Mouse (Mus musculus): ENCODE measurements around the gene Ercc2. TPM values are rescaled to one million over a fixed set of nuclear protein-coding genes. Genes with fewer than 3 reads are reported as not detected.

The Ercc2 gene
- total and polyA plus RNA-seq, 3 experiments = 29.0 to 43.8 (median 33.5) TPM

DNA sequence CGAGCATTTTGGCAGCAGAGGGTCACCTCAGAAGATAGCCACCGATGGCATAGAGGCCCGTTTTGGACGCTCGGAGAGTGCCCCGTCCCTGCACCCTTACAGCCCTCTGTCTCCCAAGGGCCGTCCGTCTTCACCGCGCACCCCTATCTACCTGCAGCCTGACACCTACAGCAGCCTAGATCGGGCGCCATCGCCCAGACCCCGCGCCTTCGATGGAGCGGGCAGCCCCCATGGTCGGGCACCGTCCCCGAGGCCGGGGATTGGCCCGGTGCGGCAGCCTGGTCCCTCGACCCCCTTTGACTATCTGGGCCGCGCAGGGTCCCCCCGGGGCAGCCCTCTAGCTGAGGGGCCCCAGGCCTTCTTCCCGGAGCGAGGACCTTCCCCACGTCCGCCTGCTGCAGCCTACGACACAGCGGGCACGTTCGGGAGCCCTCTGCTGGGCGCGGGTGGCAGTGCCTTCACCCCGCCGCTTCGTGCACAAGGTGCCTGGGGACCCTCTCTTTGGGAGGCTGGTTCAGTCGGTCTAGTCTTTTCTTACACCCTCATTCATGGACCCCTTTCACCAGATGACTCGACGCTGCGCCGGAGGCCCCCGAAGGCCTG is 11.9 kb upstream of the Ercc2 start:
- DNase-seq (ENCODE audit: extremely low read depth) = no peak
- H3K9ac ChIP-seq (ENCODE audit: insufficient read depth, low read depth) = no peak overlapping the region
- H3K4me3 ChIP-seq (replicated peaks in 1 of 3; ENCODE audit: low read depth in 2 of 3, low read length in 2 of 3, poor library complexity in 1 of 3) = no peak overlapping the region
- no peaks in the 10 kb centered on the region for H3K79me2 ChIP-seq (replicated peaks; ENCODE audit: control insufficient read depth, extremely low read depth, insufficient read depth, poor library complexity, severe bottlenecking)
- in situ Hi-C loops (cut with MboI; ENCODE audit: low pct_ligation_motif_present, low pct_unique_long_range_greater_than_20kb, low sequenced_read_pairs) (no loop called here), dilution Hi-C loops (cut with MboI; ENCODE audit: extremely low pct_ligation_motif_present, extremely low pct_unique_long_range_greater_than_20kb, low sequenced_read_pairs) (no loop called here)
- H3K36me3 ChIP-seq (replicated peaks in 1 of 2; ENCODE audit: control insufficient read depth in 1 of 2, insufficient read depth in 1 of 2, low read length in 1 of 2) = no peaks in the 10 kb centered on the region
- H3K27me3 ChIP-seq (replicated peaks) = peaks cover 12% of the 10 kb centered on the region
- 0 out of 2 replicates have a peak overlapping the region, but pooled peaks have one; percentile 8 for H3K4me2 ChIP-seq (ENCODE audit: insufficient read depth, low read depth, poor library complexity, severe bottlenecking)
- no peak overlapping the region for H3K27ac ChIP-seq (ENCODE audit: insufficient read depth, low read depth)
- H3K9me3 ChIP-seq (replicated peaks; ENCODE audit: low read length) = no peaks in the 10 kb centered on the region
- peaks cover 2 to 5% of the 10 kb centered on the region in 2 experiments; a peak in 3 of 4 replicates for H3K4me1 ChIP-seq (ENCODE audit: control insufficient read depth in 1 of 2, insufficient read depth in 2 of 2)
- TF ChIP-seq POLR2A (IDR thresholded peaks at IDR 0.05; ENCODE audit: low read depth, low read length) (no peak), CTCF (conservative IDR thresholded peaks at IDR 0.05 in 1 of 2, IDR thresholded peaks at IDR 0.05 in 1 of 2; ENCODE audit: low read depth in 2 of 2, low read length in 2 of 2) (peak; percentile 18 to 69; a peak in 3 of 4 replicates), RCOR1 (conservative IDR thresholded peaks at IDR 0.05; ENCODE audit: low read depth, low read length) (no peak), GABPA (IDR thresholded peaks at IDR 0.05; ENCODE audit: insufficient replicate concordance, low read depth, low read length) (no peak), IRF4 (IDR thresholded peaks at IDR 0.05; ENCODE audit: low read depth, low read length) (no peak), SMC3 (IDR thresholded peaks at IDR 0.05; ENCODE audit: low read depth, low read length) (peak; percentile 40; the same call in 1 of the 2 replicates)

DNA sequence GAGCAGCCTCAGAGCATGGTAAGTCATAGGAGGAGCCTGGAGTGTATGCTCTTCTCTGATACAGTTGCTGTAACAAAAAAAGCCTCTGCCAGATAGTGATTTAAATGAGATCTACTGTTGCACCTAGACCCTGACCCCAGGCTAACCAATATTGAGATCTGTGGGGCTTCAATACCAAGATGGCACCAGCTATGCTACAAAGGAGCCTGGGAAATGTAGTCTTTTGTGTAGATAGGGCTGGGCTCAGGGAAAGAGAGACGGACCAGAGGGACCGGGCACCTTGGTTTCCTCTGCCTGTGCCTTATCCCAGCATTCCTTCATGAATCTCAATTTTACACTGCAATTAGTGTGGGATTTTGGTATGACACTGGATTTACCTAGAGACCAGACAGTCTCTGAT is 8.4 kb upstream of the Ercc2 start:
- Histone ChIP-seq H3K79me2 (replicated peaks; ENCODE audit: control insufficient read depth, extremely low read depth, insufficient read depth, poor library complexity, severe bottlenecking) (no peaks in the 10 kb centered on the region), H3K36me3 (replicated peaks in 1 of 2; ENCODE audit: control insufficient read depth in 1 of 2, insufficient read depth in 1 of 2, low read length in 1 of 2) (peaks cover 0 to 2% of the 10 kb centered on the region in 2 experiments), H3K4me3 (replicated peaks in 1 of 3; ENCODE audit: low read depth in 2 of 3, low read length in 2 of 3, poor library complexity in 1 of 3) (no peak overlapping the region), H3K4me1 (ENCODE audit: control insufficient read depth in 1 of 2, insufficient read depth in 2 of 2) (peaks cover 3 to 5% of the 10 kb centered on the region in 2 experiments; a peak in 3 of 4 replicates), H3K9me3 (replicated peaks; ENCODE audit: low read length) (no peaks in the 10 kb centered on the region), H3K27me3 (replicated peaks) (peaks cover 3% of the 10 kb centered on the region), H3K27ac (ENCODE audit: insufficient read depth, low read depth) (no peak overlapping the region), H3K9ac (ENCODE audit: insufficient read depth, low read depth) (no peak overlapping the region), H3K4me2 (ENCODE audit: insufficient read depth, low read depth, poor library complexity, severe bottlenecking) (no peak overlapping the region)
- in situ Hi-C loops (cut with MboI; ENCODE audit: low pct_ligation_motif_present, low pct_unique_long_range_greater_than_20kb, low sequenced_read_pairs) = no loop called here
- no peak for DNase-seq (ENCODE audit: extremely low read depth)
- dilution Hi-C loops (cut with MboI; ENCODE audit: extremely low pct_ligation_motif_present, extremely low pct_unique_long_range_greater_than_20kb, low sequenced_read_pairs) = no loop called here
- TF ChIP-seq MAX (IDR thresholded peaks at IDR 0.05; ENCODE audit: low read length) = no peak
- TF ChIP-seq HCFC1 (IDR thresholded peaks at IDR 0.05; ENCODE audit: low read depth, low read length) = peak; percentile 71
- TF ChIP-seq IRF4 (IDR thresholded peaks at IDR 0.05; ENCODE audit: low read depth, low read length) = no peak

DNA sequence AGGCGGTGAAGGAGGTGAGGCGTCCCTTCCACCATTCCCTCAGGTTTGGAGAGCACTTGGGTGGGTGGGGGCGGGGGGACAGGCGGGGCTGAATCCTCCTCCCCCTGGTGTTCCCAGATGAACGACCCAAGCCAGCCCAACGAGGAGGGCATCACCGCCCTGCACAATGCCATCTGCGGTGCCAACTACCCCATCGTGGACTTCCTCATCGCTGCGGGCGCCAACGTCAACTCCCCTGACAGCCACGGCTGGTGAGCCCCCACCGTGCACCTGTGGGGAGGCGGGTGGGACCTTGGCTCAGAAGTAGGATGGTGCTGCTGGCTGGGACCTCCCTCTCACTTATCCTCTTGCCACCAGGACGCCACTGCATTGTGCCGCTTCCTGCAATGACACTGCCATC is 6.4 kb upstream of the Ercc2 start:
- TF ChIP-seq NRF1 (IDR thresholded peaks at IDR 0.05; ENCODE audit: low read depth, low read length) = no peak
- TF ChIP-seq CTCF (conservative IDR thresholded peaks at IDR 0.05 in 1 of 2, IDR thresholded peaks at IDR 0.05 in 1 of 2; ENCODE audit: low read depth in 2 of 2, low read length in 2 of 2) = no peak
- TF ChIP-seq EP300 (IDR thresholded peaks at IDR 0.05; ENCODE audit: low read length) = no peak
- TF ChIP-seq UBTF (IDR thresholded peaks at IDR 0.05; ENCODE audit: low read depth, low read length) = no peak
- TF ChIP-seq PAX5 (IDR thresholded peaks at IDR 0.05; ENCODE audit: low read length) = no peak
- no peak for TF ChIP-seq USF2 (conservative IDR thresholded peaks at IDR 0.05; ENCODE audit: low read depth, low read length)
- no peak for TF ChIP-seq POLR2AphosphoS2 (IDR thresholded peaks at IDR 0.05; ENCODE audit: low read depth, low read length)
- TF ChIP-seq MXI1 (IDR thresholded peaks at IDR 0.05; ENCODE audit: low read depth, low read length) = no peak
- TF ChIP-seq JUND (conservative IDR thresholded peaks at IDR 0.05; ENCODE audit: low read depth, low read length) = no peak
- TF ChIP-seq POLR2A (IDR thresholded peaks at IDR 0.05; ENCODE audit: low read depth, low read length) = no peak
- TF ChIP-seq HCFC1 (IDR thresholded peaks at IDR 0.05; ENCODE audit: low read depth, low read length) = no peak
- TF ChIP-seq USF1 (IDR thresholded peaks at IDR 0.05; ENCODE audit: low read depth, low read length) = no peak
- no peak for TF ChIP-seq ZNF384 (IDR thresholded peaks at IDR 0.05; ENCODE audit: low read depth, low read length)
- TF ChIP-seq BHLHE40 (IDR thresholded peaks at IDR 0.05; ENCODE audit: low read depth, low read length) = no peak
- no peak for TF ChIP-seq CHD2 (IDR thresholded peaks at IDR 0.05; ENCODE audit: low read length)
- in situ Hi-C loops (cut with MboI; ENCODE audit: low pct_ligation_motif_present, low pct_unique_long_range_greater_than_20kb, low sequenced_read_pairs) (no loop called here), dilution Hi-C loops (cut with MboI; ENCODE audit: extremely low pct_ligation_motif_present, extremely low pct_unique_long_range_greater_than_20kb, low sequenced_read_pairs) (no loop called here)
- Histone ChIP-seq H3K9me3 (replicated peaks; ENCODE audit: low read length) (no peaks in the 10 kb centered on the region), H3K79me2 (replicated peaks; ENCODE audit: control insufficient read depth, extremely low read depth, insufficient read depth, poor library complexity, severe bottlenecking) (no peaks in the 10 kb centered on the region), H3K9ac (ENCODE audit: insufficient read depth, low read depth) (no peak overlapping the region), H3K27ac (ENCODE audit: insufficient read depth, low read depth) (no peak overlapping the region), H3K4me1 (ENCODE audit: control insufficient read depth in 1 of 2, insufficient read depth in 2 of 2) (peaks cover 0 to 3% of the 10 kb centered on the region in 2 experiments; a peak in 1 of 4 replicates), H3K4me2 (ENCODE audit: insufficient read depth, low read depth, poor library complexity, severe bottlenecking) (no peak overlapping the region), H3K4me3 (replicated peaks in 1 of 3; ENCODE audit: low read depth in 2 of 3, low read length in 2 of 3, poor library complexity in 1 of 3) (no peak overlapping the region), H3K27me3 (replicated peaks) (peaks cover 2% of the 10 kb centered on the region), H3K36me3 (replicated peaks in 1 of 2; ENCODE audit: control insufficient read depth in 1 of 2, insufficient read depth in 1 of 2, low read length in 1 of 2) (peaks cover 0 to 2% of the 10 kb centered on the region in 2 experiments)
- DNase-seq (ENCODE audit: extremely low read depth) = no peak
